Mouse (Mus musculus) kidney, postnatal 4 days (tissue): ENCODE data around the gene Tmem205.

Experiments
- DNase-seq, 2 experiments: peaks; one replicate each; pipeline ENCODE4 v3.0.0; 2021; ENCODE audit warnings: mixed read lengths in 2 of 2

The Tmem205 gene

DNA sequence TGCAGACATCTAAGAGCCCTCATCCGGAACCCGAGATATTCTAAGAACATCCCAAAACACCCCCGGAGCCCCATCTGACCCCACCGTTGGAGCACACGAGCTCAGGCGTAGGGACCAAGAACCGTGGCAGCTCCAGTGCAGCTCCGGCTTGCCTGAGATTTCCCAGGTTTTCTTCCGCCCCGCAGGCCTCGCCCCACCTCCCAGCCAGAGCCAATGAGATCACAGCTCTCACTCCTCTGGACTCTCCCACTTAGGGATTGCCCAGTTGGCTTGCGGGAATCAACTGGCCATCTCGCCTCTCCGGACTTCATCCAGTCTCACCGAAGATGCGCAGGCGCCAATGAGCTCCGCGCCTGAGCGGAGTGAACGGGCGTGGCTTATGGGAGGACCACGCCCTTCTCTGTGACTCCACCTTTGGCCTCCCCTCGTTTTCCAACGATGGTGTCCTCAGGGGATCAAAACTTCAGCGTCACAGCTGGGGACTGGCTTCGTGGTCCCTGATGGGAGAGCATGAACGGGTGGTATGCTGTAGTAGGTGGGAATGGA, at the start of gene Tmem205, which contains the start of gene Ccdc159:
Gene Tmem205, minus strand, starts transcription at position 349 of the 546 bp plus-strand sequence.
Gene Ccdc159, plus strand, starts transcription at position 264 of the 546 bp plus-strand sequence.
- peak; percentile 91 to 96 for DNase-seq

DNA sequence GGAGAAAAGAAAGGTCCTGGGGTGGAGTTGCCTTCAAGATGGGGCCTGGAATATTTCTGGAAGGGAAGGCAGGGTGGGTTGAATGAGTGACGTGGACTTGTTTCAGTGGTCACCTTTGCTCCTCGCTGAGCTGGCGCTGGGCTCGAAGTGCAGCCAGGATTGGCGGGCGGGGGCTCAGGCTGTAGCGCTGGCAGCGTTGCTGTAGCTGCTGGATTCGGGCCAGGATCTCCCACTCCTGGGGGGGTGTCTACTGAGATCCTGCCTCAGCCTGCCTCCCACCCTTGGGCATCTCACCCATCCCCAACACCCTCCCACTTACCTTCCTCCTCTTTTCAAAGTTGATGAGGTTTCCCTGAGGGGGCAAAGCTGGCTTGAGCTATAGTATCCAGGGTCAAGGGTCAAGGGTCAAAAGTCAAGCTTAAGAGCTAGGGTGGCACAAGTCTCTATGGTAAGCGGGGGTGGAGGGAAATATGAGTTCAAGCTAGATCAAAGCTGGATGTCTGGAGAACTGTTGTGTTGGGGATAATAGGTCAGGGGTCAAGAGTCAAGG, 49.3 kb upstream of the Tmem205 start:
- peak in 1 of 2 experiments; percentile 6 for DNase-seq

DNA sequence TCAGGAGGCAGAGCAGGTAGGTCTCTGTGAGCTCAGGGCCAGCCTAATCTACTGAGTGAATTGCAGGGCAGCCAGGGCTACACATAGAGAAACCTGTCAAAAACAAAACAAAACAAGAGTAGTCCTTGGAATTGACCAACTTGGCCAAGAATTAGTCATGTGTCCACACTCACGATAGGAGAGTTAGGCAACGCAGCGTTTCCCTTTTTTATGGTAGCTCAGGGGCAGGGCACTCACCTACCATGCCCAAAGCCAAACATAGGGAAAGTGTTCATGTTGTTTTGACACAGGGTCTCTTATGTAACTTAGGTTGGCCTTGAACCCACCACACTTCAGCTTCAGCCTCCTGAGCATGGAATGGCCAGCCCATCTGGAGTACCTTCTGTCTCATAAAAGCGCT, 41.9 kb upstream of the Tmem205 start:
- no peak for DNase-seq

DNA sequence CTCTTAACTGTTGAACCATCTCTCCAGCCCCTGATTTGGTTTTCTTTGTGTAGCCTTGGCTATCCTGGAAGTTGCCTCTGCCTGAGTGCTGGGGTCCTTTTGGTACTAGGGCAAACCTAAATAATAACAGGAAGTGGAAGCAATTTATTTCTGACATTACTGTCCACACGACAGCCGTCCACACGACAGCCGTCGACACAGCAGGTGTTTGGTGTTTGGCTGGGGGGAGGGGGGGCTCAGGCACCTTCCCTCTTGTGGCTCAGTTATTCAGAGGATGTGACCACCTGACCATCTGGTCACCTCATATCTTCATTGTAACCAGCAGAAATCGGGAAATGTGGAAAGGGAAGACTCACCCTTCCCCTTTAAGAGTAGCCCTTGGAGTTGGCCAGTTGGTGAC, 41.5 kb upstream of the Tmem205 start:
- DNase-seq, result no peak

DNA sequence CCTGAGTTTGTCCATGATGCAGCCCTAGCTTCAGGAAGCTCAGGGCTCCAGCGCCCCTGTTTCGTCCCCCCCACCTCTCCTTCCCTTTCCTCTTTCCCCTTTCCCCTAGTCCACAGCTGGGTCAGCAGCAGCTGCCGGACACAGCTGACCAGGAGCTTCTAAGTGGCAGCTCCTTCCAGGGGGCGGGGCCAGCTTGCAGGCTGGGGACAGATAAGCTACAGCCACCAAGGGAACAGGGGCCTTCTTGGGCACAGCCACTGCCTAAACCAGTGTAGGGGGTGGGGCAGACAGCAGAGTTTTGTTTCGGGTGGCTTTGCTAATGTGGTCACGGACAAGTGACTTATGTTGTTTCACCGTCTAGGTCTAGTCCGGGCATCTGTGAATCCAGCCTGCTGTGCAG, 36.1 kb upstream of the Tmem205 start, which contains the start of gene Epor:
Gene Epor, minus strand, starts transcription at position 90 of the 400 bp plus-strand sequence.
- DNase-seq, result peak; percentile 77 to 85

DNA sequence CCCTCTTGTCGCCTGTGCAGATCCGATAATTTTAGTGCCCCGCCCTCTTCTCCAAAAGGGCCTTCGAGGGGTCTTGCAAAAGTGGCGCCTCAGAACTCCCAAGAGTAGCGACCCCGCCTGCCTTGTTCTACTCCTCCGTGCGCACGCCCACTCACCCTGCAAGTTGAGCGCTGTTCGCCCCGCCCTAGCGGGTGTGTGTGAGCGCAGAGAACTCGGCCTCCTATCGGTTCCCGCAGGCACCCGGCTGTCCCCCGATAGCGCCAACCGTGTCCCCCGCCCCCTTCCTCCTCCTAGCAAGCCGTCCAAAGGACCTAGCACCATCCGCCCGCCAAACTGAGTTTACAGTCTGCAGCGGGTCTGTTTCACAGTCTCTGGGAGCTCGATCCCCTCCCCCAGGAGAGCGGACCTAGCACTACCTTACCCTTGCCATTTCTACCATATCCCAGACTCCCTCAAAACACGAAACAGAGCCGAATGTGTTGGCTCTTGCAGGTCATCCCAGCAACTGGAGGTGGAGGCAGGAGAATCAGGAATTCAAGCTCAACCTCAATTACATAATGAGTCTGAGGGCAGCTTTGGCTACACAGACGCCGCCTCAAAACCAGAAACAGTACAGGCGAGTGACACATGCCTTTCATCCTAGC, 35.2 kb upstream of the Tmem205 start:
- DNase-seq, result peak; percentile 81 to 88

DNA sequence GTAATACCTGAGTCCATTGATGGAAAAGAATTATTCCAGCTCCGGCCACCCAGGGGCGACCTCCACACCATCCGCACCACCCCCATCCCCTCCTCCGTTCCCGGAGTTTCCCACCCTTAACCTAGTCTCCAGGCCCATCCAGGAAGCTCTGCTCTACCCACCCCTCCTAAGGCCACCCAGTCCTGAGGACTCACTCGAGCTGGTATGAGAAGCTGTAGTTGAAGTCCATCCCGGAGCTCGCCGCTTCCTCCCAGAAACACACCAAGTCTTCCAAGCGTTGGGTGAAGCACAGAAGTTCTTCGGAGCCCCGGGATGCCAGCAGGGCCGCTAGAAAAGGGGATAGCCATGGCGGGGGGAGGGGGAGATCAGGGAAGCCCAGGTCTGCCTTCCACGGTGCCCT, 34.7 kb upstream of the Tmem205 start:
- DNase-seq, result peak; percentile 36 to 55

DNA sequence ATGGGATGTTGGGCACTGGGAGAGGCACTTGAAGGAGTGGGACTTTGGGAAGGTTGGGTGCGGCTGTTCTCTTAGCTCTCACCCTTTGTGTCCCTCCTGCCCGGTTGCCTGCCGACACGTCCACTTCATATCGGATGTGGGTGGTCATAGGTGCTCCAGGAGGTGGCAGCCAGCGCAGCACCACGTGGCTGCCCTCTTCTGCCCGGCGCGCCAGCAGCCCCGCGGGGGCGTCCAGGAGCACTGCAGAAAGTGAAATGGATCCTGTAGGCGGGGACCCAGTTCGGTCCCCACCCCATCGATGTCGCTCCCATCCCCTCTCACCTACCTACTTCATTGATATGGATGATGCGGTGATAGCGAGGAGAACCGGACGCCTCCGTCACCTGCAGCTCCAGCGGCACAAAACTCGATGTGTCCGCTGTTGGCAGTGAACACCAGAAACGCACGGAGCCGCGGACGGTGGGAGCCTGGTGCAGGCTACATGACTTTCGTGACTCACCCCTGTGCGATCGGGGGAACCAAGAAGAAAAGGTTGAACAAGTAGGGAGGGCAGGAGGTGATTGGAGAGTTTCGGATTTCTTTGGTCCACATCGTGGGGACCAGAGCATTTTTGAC, 34.1 kb upstream of the Tmem205 start:
- no peak for DNase-seq

DNA sequence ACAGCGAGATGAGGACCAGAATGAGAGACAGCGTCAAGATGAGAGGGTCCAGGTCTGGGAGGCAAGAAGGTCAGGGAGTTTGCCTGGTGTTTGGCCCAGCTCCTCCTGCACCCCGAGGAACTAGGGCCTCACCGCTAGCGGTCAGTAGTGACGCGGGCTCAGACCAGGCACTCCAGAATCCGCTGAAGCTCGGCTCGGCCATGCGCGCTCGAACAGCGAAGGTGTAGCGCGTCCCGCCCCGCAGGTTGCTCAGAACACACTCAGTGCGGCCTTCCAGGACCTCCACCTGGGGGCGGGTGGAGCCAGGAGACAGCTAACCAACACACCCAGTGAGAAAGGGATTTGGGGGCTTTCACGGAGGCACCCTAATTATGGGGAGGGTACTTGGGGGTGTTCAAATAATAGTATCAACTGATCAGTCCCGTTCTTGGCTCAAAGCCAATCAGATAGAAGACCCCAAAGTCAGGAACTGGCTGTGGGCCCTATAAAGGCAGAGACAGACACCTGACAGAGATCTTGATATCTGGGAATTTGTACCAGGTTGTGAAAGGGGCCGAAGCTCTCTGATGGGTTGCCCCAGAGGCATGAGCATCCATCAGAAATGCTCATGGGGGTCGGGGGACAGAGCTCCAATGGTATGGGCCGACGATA, 33.3 kb upstream of the Tmem205 start:
- DNase-seq, result peak; percentile 72 to 81

DNA sequence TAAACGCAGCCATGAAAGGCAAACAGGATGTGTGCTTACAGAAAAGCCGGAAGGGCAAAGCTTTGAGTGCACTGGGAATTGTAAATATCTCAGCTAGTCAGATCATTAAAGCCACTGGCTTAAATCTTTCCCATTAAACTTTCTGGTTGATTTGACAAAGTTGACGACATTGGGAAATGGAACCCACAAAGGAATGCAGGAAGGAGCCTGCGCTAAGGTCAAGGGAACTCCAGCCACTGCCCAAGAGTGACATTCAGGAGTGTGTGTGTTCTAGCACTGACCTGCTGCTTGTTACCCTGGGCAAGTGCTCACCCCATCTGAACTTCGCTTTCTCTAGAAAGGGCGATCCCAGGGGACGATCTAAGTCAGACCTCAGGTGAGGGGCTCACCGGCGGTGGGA, 32.8 kb upstream of the Tmem205 start:
- peak in 1 of 2 experiments; percentile 44 for DNase-seq

DNA sequence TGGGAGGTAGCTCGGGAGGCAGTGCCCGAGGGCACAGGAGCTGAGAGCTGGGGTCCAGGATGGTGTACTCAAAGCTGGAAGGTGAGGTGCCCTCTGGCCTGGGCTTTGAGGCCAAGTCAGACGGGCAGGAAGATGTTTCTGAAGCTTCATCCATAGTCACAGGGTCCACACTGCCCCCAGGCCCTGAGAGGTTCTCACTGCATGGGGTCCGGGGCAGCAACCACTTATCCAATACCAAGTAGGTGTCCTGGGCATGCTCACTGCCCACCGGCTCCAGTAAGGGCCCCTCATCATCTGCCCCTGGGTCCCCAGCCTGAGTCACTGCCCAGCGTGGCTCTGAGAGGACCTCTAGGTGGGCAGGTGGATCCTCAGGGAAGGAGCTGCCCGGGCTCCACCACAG, 31.9 kb upstream of the Tmem205 start:
- DNase-seq, result no peak

DNA sequence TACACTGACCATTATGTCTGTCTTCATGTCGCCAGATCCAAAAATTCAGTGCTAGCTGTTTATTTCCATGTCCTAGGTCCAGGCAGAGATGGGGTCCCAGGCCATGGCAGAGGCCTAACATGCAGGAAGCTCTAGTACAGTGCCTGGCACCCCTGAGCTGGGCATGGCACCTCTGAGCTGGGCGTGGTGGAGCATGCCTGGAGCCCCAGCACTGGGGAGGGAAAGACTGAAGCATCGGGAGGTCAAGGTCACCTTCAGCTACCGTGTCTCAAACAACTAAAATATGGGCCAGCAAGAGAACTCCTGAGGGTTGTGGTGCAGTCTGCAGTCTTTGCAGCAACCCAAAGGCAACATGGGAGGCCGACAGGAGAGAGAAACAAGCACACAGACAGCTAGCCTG, 31.0 kb upstream of the Tmem205 start:
- no peak for DNase-seq

DNA sequence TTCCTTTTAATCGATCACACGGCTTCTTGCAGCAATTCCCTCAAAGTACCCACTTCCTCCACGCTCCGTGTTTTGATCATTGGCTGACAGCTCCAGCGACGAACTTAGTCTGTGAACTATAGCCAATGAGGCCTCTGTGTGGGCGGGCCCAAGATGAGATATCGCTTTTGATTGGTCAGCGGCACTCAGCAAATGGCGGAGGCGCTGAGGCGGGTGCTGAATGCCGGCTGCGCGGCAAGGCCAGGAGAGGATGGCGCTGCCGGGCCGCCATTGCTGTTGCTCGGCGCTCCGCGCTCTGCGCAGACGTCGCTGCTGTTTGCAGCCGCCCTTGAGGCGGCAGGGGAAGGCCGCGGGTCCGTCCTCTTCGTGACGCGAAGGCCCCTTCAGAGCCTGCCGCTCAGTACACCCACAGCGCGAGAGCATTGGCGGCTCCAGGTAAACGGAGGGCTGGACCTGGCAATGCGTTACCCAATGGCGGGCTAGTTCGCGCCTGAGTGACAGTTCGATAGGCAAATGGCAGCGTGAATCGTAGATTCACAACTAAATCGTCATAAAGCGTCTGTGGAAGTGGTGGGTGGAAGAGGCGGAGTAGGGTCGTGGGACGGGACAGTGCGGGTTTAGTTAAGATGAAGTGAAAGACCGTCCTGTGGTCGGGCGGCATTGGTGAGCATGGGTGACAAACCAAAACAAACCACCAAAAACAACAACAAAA, 28.4 kb upstream of the Tmem205 start, which contains the start of gene Swsap1:
Gene Swsap1, plus strand, starts transcription at position 186 of the 712 bp plus-strand sequence.
- peak; percentile 98 to 99 for DNase-seq

DNA sequence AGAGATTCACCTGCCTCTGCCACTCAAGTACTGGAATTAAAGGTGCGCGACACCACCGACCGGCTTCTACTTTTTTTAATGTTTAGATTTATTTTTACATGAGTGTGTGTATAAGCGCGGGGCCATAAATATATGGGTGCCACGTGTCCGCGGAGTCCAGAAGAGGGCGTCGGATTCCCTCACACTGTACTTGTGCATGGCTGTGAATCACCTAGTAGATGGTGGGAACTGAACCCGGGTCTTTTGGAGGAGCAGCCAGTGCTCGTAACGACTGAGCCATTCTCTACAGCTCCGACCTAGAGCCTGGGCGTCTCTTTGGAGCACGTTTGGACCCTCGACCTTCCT, 27.8 kb upstream of the Tmem205 start:
- DNase-seq, result no peak

DNA sequence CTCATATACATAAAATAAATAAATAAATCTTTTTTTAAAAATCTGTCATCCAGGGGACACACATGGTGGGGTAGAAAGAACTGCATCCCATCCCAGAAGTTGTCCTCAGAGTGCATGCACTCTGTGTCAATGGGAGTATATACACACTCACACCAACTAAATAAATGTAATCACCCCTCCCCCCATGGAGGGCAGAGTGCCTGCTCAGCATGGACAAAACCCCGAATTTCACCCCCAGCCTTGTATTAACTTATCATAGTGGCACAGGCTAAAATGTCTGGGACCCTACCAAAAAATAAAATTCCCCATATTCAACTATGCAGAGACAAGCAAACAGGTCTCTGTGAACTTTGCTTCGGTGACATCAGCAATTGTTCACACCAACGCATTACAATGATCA, 27.3 kb upstream of the Tmem205 start:
- no peak for DNase-seq

DNA sequence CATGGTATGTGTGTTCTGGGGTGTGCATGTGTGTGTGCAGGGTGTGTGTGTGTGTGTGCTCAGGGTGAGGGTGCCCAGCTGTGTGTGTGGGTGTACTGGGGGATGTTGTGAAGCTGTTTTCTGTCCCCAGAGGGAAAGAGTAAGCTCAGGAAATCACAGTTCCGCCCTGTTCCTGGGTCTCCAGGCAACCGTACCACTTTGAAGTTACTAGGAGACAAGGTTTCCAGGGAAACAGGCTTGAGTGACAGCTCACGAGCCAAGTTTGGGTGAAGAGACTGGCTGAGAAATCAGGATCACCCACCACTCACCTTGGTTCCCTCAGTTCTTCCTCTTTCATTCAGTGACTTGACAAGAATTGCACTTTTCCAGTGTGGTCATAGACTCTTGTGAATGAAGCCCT, 26.2 kb upstream of the Tmem205 start:
- DNase-seq, result no peak

DNA sequence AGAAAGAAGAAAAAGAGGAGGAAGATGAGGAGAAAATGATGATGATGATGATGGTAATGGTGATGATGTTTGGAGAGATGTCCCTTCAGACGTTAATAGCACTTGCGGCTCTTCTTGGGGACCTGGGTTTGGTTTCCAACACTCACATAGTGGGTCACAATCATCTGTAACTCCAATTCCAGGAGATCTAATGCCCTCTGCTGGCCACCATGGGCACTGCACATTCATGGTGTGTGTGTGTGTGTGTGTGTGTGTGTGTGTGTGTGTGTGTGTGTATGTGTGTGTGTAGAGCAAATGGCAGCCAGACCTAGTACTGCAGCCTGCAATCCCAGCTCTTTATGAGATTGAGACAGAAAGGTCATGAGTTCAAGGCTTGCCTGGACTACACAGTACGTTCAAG, 24.6 kb upstream of the Tmem205 start:
- no peak for DNase-seq

DNA sequence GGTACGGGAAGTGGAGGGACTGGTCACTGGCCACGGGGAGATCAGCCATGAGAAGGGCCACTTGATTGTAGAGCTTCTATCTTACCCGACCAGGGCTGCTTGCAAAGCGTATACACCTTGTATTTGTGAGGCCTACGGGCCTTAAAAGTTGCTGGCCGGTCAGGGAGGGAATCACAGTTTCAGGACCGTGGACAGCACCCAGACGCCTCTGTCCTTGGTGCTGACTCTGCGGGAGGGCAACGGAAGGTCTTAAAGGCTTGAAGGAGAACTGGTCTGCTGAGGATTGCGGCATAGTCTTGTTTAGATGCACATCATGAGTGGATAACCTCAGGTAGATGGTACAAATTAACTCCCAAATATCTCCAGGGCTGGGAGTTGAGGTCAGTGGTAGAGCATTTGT, 23.0 kb upstream of the Tmem205 start:
- peak; percentile 86 to 89 for DNase-seq

DNA sequence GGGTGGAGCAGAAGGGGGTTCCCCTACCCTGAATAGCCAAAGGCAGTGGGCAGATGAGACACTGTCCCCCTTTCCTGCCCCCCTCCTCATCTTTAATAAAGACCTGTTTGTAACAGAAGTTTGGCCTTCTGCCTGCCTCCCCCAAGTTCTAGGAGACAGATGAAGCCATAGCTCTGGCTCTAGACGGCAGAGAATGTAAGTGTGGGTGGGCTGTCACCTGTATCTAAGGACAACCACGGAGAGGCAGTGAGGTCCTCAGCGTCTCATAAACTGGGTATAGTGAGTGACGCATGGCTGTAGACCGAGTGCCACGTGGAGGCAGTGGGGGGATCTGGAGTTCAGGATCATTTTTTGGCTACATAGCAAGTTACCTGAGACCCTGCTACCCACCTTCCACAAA, 21.4 kb upstream of the Tmem205 start:
- no peak for DNase-seq

DNA sequence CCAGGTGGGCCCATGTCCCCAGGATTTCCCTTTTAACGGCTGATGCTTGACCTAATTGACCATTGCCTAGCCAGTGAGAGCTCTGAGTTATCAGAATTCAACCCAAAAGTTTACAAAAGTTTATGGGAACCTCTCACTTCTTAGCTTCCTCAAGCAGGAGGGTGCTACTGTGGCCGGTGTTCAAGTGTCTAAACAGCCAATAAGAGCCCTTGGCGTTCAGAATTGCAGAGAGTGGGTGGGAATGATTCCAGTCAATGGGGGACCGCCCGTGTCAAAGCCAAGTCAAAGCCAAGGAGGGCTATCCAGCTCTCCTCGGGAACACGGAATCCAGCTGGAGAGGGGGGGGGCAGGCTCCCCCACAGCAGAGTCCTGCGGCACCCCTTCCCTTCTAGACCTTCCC, 20.8 kb upstream of the Tmem205 start:
- DNase-seq, result no peak

DNA sequence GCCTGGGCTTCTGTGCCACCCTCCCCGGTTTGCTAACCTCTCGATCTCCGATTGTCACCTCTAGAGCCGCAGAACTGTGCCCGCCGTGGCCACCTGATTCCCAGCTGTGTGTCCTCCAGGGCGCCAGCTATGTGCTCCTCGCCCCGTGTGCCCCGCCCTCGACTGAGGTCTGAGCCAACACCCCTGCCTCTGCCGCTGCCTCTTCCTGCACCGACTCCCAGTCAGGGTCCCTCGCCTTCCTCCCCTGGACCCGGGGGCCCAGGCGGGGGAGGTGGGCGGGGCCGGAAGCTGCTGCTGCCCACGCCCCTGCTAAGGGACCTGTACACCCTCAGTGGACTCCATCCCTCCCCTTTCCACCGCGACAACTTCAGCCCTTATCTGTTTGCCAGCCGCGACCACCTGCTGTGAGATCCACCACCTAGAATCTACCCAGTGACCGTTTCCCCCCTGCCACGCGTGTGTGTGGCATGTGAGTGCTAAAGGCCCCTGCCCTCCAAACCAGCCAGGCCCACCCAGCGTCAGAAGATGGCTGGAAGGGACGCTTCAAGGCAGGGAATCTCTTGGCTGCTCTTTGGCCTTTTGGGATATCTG, 20.3 kb upstream of the Tmem205 start:
- DNase-seq, result no peak

DNA sequence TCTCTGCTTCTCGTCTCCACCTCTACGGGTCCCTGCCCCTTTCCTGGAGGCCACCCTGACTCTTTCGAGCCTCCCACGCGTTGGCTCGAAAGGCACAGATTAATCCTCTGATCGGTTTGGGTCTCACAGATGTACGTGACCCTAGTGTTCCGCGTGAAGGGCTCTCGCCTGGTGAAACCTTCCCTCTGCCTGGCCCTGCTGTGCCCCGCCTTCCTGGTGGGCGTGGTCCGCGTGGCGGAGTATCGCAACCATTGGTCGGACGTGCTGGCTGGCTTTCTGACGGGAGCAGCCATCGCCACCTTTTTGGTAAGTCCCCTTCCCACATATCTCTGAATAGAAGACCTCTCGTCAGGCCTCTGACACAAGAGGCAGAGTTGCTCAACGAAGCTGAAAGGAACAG, 16.9 kb upstream of the Tmem205 start:
- peak; percentile 41 to 59 for DNase-seq
